Mouse (Mus musculus) midbrain, embryonic 16.5 days (tissue): ENCODE results near the gene Rnf151. TPM values are rescaled to one million over a fixed set of nuclear protein-coding genes. Genes with fewer than 3 reads are reported as not detected.

Experiments
- ATAC-seq: fragments of 200-750 bp; cut with Nextera tagmentation; 2 replicates; pipeline ENCODE4 v1.8.0; 2017; ENCODE audit warnings: moderate TSS enrichment
- H3K27ac ChIP-seq: fragments of 300-500 bp; sonication (generic); 2 replicates; pipeline ENCODE4 v1.5.1; 2014; ENCODE audit warnings: mild to moderate bottlenecking, low read length, mixed read lengths
- H3K27me3 ChIP-seq: fragments of 300-500 bp; sonication (generic); 2 replicates; pipeline ENCODE4 v1.6.1; 2014; ENCODE audit warnings: low read depth, low read length, mixed read lengths; ENCODE audit not compliant: control insufficient read depth, insufficient read depth
- H3K36me3 ChIP-seq: fragments of 300-500 bp; sonication (generic); 2 replicates; pipeline ENCODE4 v1.6.1; 2014; ENCODE audit warnings: mild to moderate bottlenecking, low read length, moderate library complexity, mixed read lengths; ENCODE audit not compliant: control insufficient read depth, insufficient read depth
- H3K4me1 ChIP-seq: fragments of 300-500 bp; sonication (generic); 2 replicates; pipeline ENCODE4 v1.6.1; 2014; ENCODE audit warnings: mild to moderate bottlenecking, low read length, mixed read lengths; ENCODE audit not compliant: control insufficient read depth, insufficient read depth
- H3K4me2 ChIP-seq: fragments of 300-500 bp; sonication (generic); 2 replicates; pipeline ENCODE4 v1.6.1; 2014; ENCODE audit warnings: mild to moderate bottlenecking, low read length, mixed read lengths
- H3K4me3 ChIP-seq: fragments of 300-500 bp; sonication (generic); 2 replicates; pipeline ENCODE4 v1.5.1; 2014; ENCODE audit warnings: low read depth, mild to moderate bottlenecking, low read length, moderate library complexity, mixed read lengths
- H3K9ac ChIP-seq: fragments of 300-500 bp; sonication (generic); 2 replicates; pipeline ENCODE4 v1.6.1; 2014; ENCODE audit warnings: low read depth, low read length, mixed read lengths
- H3K9me3 ChIP-seq: fragments of 300-500 bp; sonication (generic); replicated peaks from 2 replicates; pipeline ENCODE4 v1.6.1; 2014; ENCODE audit warnings: mild to moderate bottlenecking, low read length, mixed read lengths; ENCODE audit not compliant: control insufficient read depth, poor library complexity, severe bottlenecking
- WGBS: fragments of 180-500 bp; shearing (Covaris S2); extraction: QIAGEN DNeasy Blood & Tissue Kit; methylation state at CpG from one replicate; pipeline ENCODE4 v1.1.7; 2014; 5-methylcytosine and 5-hydroxymethylcytosine counted together
- polyA plus RNA-seq: library from polyadenylated mRNA; unstranded; fragments of >200 nt; fragmentation: Nextera tagmentation; extraction: Ambion mirVana; gene quantifications from 2 replicates; pipeline ENCODE4 v1.2.1, GENCODE M21; 2015

Rnf151 gene
- polyA plus RNA-seq, 1 experiment from 2014 or later = 0.28 TPM

- Histone ChIP-seq H3K27me3 (no peaks in the 10 kb centered on the region), H3K9ac (no peak overlapping the region), H3K4me2 (no peak overlapping the region), H3K4me1 (peaks cover 32% of the 10 kb centered on the region), H3K9me3 (no peaks in the 10 kb centered on the region), H3K27ac (no peak overlapping the region), H3K36me3 (no peaks in the 10 kb centered on the region), H3K4me3 (no peak overlapping the region)
- ATAC-seq = no peak
- WGBS = 34% methylated on average over 16 of the region's 16 CpGs
Observed at GRCm38 (mm10) chr17:24686514-24686913, 31.3 kb downstream of the Rnf151 start.

- H3K9me3 ChIP-seq = no peaks in the 10 kb centered on the region
- H3K4me3 ChIP-seq = no peak overlapping the region
- ATAC-seq = no peak
- no peak overlapping the region for H3K4me2 ChIP-seq
- 94% methylated on average over 24 of the region's 24 CpGs for WGBS
- H3K9ac ChIP-seq = no peak overlapping the region
- peaks cover 40% of the 10 kb centered on the region for H3K36me3 ChIP-seq
- H3K27me3 ChIP-seq = no peaks in the 10 kb centered on the region
- peaks cover 3% of the 10 kb centered on the region; the same call in 1 of the 2 replicates for H3K4me1 ChIP-seq
- H3K27ac ChIP-seq = no peak overlapping the region
Observed at GRCm38 (mm10) chr17:24677500-24678080, 40.3 kb downstream of the Rnf151 start.

- Histone ChIP-seq H3K4me2 (no peak overlapping the region), H3K27ac (no peak overlapping the region), H3K27me3 (no peaks in the 10 kb centered on the region), H3K9me3 (no peaks in the 10 kb centered on the region), H3K9ac (no peak overlapping the region), H3K36me3 (peaks cover 40% of the 10 kb centered on the region), H3K4me3 (no peak overlapping the region), H3K4me1 (peaks cover 9% of the 10 kb centered on the region)
- no peak for ATAC-seq
- 97% methylated on average over 5 of the region's 5 CpGs for WGBS
Observed at GRCm38 (mm10) chr17:24676877-24677276, 41.0 kb downstream of the Rnf151 start.

- no peaks in the 10 kb centered on the region for H3K27me3 ChIP-seq
- peaks cover 40% of the 10 kb centered on the region for H3K36me3 ChIP-seq
- no peak for ATAC-seq
Observed at GRCm38 (mm10) chr17:24676187-24676586, 41.7 kb downstream of the Rnf151 start.

GRCm38 (mm10) chr17:24674277-24674676 is 43.6 kb downstream of the Rnf151 start:
- H3K4me3 ChIP-seq = no peak overlapping the region
- peaks cover 26% of the 10 kb centered on the region for H3K4me1 ChIP-seq
- no peak for ATAC-seq
- no peak overlapping the region for H3K9ac ChIP-seq
- peaks cover 25% of the 10 kb centered on the region for H3K36me3 ChIP-seq
- no peaks in the 10 kb centered on the region for H3K9me3 ChIP-seq
- no peak overlapping the region for H3K4me2 ChIP-seq
- 79% methylated on average over 7 of the region's 7 CpGs for WGBS
- H3K27me3 ChIP-seq = no peaks in the 10 kb centered on the region
- no peak overlapping the region for H3K27ac ChIP-seq

More at GRCm38 (mm10) chr17:24676187-24676586, 41.7 kb downstream of the Rnf151 start:
- H3K9ac ChIP-seq = no peak overlapping the region
- no peak overlapping the region for H3K4me3 ChIP-seq
- H3K4me2 ChIP-seq = no peak overlapping the region
- peaks cover 16% of the 10 kb centered on the region for H3K4me1 ChIP-seq
- no peaks in the 10 kb centered on the region for H3K9me3 ChIP-seq
- WGBS = 49% methylated on average over 2 of the region's 2 CpGs
- H3K27ac ChIP-seq = no peak overlapping the region

- no peak overlapping the region for H3K4me3 ChIP-seq
- peaks cover 8% of the 10 kb centered on the region for H3K36me3 ChIP-seq
- H3K4me2 ChIP-seq = peak overlapping the region; percentile 5; the same call in 1 of the 2 replicates
- H3K4me1 ChIP-seq = peaks cover 30% of the 10 kb centered on the region
- no peak for ATAC-seq
- H3K9ac ChIP-seq = no peak overlapping the region
- H3K27me3 ChIP-seq = no peaks in the 10 kb centered on the region
- 42% methylated on average over 5 of the region's 5 CpGs for WGBS
- H3K9me3 ChIP-seq = no peaks in the 10 kb centered on the region
- H3K27ac ChIP-seq = no peak overlapping the region
Observed at GRCm38 (mm10) chr17:24672141-24672540, 45.7 kb downstream of the Rnf151 start.

- 0 out of 2 replicates have a peak, but pooled peaks cover under 1% of the 10 kb centered on the region for H3K36me3 ChIP-seq
- H3K9ac ChIP-seq = peak overlapping the region; percentile 45; the same call in 1 of the 2 replicates
- no peak for ATAC-seq
- H3K4me3 ChIP-seq = no peak overlapping the region
- peak overlapping the region; percentile 85 for H3K4me2 ChIP-seq
- H3K9me3 ChIP-seq = no peaks in the 10 kb centered on the region
- no peaks in the 10 kb centered on the region for H3K27me3 ChIP-seq
- WGBS = 79% methylated on average over 5 of the region's 5 CpGs
- H3K4me1 ChIP-seq = peaks cover 30% of the 10 kb centered on the region
- no peak overlapping the region for H3K27ac ChIP-seq
Observed at GRCm38 (mm10) chr17:24671346-24671745, 46.5 kb downstream of the Rnf151 start.

GRCm38 (mm10) chr17:24670246-24670844 is 47.5 kb downstream of the Rnf151 start:
- Histone ChIP-seq H3K36me3 (no peaks in the 10 kb centered on the region), H3K27ac (peak overlapping the region; percentile 89), H3K9ac (peak overlapping the region; percentile 98), H3K4me2 (peak overlapping the region; percentile 85), H3K27me3 (no peaks in the 10 kb centered on the region), H3K9me3 (no peaks in the 10 kb centered on the region), H3K4me1 (peaks cover 30% of the 10 kb centered on the region), H3K4me3 (peak overlapping the region; percentile 98)
- no peak for ATAC-seq
- 13% methylated on average over 8 of the region's 8 CpGs for WGBS

GRCm38 (mm10) chr17:24669545-24670245 is 48.2 kb downstream of the Rnf151 start, which contains the start of gene Zfp598:
TSS of gene Zfp598 (plus strand) at chr17:24669687.
- peak; percentile 98 for ATAC-seq
- peak within 1 kb of the TSS; percentile 98 for H3K9ac ChIP-seq
- no peaks in the 10 kb centered on the region for H3K36me3 ChIP-seq
- under 1% methylated on average over 54 of the region's 80 CpGs for WGBS
- peak within 1 kb of the TSS; percentile 98 for H3K4me3 ChIP-seq
- peak within 1 kb of the TSS; percentile 85 for H3K4me2 ChIP-seq
- H3K4me1 ChIP-seq = peaks cover 30% of the 10 kb centered on the region
- no peaks in the 10 kb centered on the region for H3K9me3 ChIP-seq
- peak within 1 kb of the TSS; percentile 89 for H3K27ac ChIP-seq
- H3K27me3 ChIP-seq = no peaks in the 10 kb centered on the region
